Mouse (Mus musculus): Measurements from ENCODE around the gene Col25a1.

The Col25a1 gene

GRCm38 (mm10) chr3:130256610-130257009 lies 125.3 kb downstream of the Col25a1 start:
- DNase-seq = no peak

GRCm38 (mm10) chr3:130259670-130260069 lies 128.4 kb downstream of the Col25a1 start:
- DNase-seq = no peak

- DNase-seq = no peak
These were observed 129.0 kb downstream of the Col25a1 start for GRCm38 (mm10) chr3:130260316-130260715.

GRCm38 (mm10) chr3:130265104-130265503 lies 133.8 kb downstream of the Col25a1 start:
- DNase-seq = no peak

- no peak for DNase-seq
These were observed 139.2 kb downstream of the Col25a1 start for GRCm38 (mm10) chr3:130270509-130270908.

- no peak for DNase-seq
These were observed 142.6 kb downstream of the Col25a1 start for GRCm38 (mm10) chr3:130273949-130274348.

- DNase-seq = no peak
These were observed 147.2 kb downstream of the Col25a1 start for GRCm38 (mm10) chr3:130278298-130279050.

GRCm38 (mm10) chr3:130283011-130283760 lies 151.9 kb downstream of the Col25a1 start:
- DNase-seq = no peak

GRCm38 (mm10) chr3:130288102-130288501 lies 156.8 kb downstream of the Col25a1 start:
- DNase-seq = no peak

GRCm38 (mm10) chr3:130288756-130289155 lies 157.5 kb downstream of the Col25a1 start:
- no peak for DNase-seq

GRCm38 (mm10) chr3:130289220-130289619 lies 157.9 kb downstream of the Col25a1 start:
- DNase-seq = no peak

- DNase-seq = no peak
These were observed 158.9 kb downstream of the Col25a1 start for GRCm38 (mm10) chr3:130290175-130290574.

GRCm38 (mm10) chr3:130290672-130291071 lies 159.4 kb downstream of the Col25a1 start:
- DNase-seq = no peak

GRCm38 (mm10) chr3:130291926-130292325 lies 160.6 kb downstream of the Col25a1 start:
- DNase-seq = no peak

- DNase-seq = no peak
These were observed 169.2 kb downstream of the Col25a1 start for GRCm38 (mm10) chr3:130300530-130300929.

GRCm38 (mm10) chr3:130303597-130303996 lies 172.3 kb downstream of the Col25a1 start:
- DNase-seq = no peak

- no peak for DNase-seq
These were observed 173.5 kb downstream of the Col25a1 start for GRCm38 (mm10) chr3:130304827-130305226.

- no peak for DNase-seq
These were observed 174.4 kb downstream of the Col25a1 start for GRCm38 (mm10) chr3:130305686-130306085.

GRCm38 (mm10) chr3:130309277-130309676 lies 178.0 kb downstream of the Col25a1 start:
- no peak for DNase-seq

GRCm38 (mm10) chr3:130310694-130311305 lies 179.5 kb downstream of the Col25a1 start:
- no peak for DNase-seq

GRCm38 (mm10) chr3:130313246-130313645 lies 181.9 kb downstream of the Col25a1 start:
- no peak for DNase-seq

GRCm38 (mm10) chr3:130327039-130328015 lies 196.0 kb downstream of the Col25a1 start:
- no peak for DNase-seq

- no peak for DNase-seq
These were observed 197.6 kb downstream of the Col25a1 start for GRCm38 (mm10) chr3:130328909-130329308.
